Mouse (Mus musculus) kidney, postnatal 10 days (tissue): ENCODE results near the gene Dpy30.

Experiments
- DNase-seq: peaks from one replicate; pipeline ENCODE4 v3.0.0; 2021; ENCODE audit warnings: mixed read lengths

The Dpy30 gene

DNA sequence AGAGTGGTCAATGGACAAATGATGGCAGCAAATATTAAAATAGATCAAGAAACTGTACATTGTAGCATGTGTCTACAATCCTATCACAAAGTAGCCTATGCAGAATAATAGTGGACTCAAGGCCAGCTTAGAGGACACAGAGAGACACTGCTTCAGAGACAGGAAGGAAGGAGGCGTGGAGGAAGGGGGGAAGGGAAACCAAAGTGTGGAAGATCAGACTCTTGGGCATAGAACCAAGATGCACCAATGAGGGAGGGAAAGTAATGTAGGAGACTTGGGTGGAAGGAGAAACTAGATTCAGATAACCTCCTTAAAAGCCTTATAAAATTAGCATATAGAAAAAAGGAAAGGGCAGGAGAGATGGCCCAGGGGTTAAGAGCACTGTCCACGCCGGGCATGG lies 61.3 kb downstream of the Dpy30 start:
- no peak for DNase-seq
